7 mouse cellular contexts compared by ENCODE assay signal in genomic region chr13:58149033-58149558, GRCm38 (mm10). TPM values are rescaled to one million over a fixed set of nuclear protein-coding genes. Genes with fewer than 3 reads are reported as not detected.
A peak's percentile ranks its signal among the peaks of the same experiment; 100 is the strongest.
DNase-seq lines count a peak whose midpoint lies in the region; ATAC-seq and TF ChIP-seq lines count a peak whose summit lies in the region.

No protein-coding gene starts in this region.

- peak overlapping the region; percentile 29; the same call in 1 of the 2 replicates for H3K4me3 ChIP-seq in forebrain, postnatal 0 days (ENCODE audit: low read depth, low read length)
- H3K4me3 ChIP-seq in kidney, postnatal 0 days (replicated peaks; ENCODE audit: low read depth, low read length), result peak overlapping the region; percentile 29

- H3K9ac ChIP-seq in forebrain, postnatal 0 days, result no peak overlapping the region
- no peak overlapping the region for H3K9ac ChIP-seq in kidney, postnatal 0 days (ENCODE audit: low read depth, low read length)

- peak; percentile 64 for TF ChIP-seq CTCF in forebrain, postnatal 0 days (IDR thresholded peaks at IDR 0.05; ENCODE audit: low read depth)
- peak; percentile 76 for TF ChIP-seq CTCF in kidney, postnatal 0 days (IDR thresholded peaks at IDR 0.05; ENCODE audit: low read depth)

- H3K36me3 ChIP-seq in forebrain, postnatal 0 days (ENCODE audit: insufficient read depth), result no peaks in the 10 kb centered on the region
- H3K36me3 ChIP-seq in kidney, postnatal 0 days (ENCODE audit: insufficient read depth, low read length), result no peaks in the 10 kb centered on the region

- H3K4me2 ChIP-seq in forebrain, postnatal 0 days (ENCODE audit: low read depth), result peak overlapping the region; percentile 60
- H3K4me2 ChIP-seq in kidney, postnatal 0 days (ENCODE audit: low read length), result peak overlapping the region; percentile 76

- no peaks in the 10 kb centered on the region for H3K9me3 ChIP-seq in forebrain, postnatal 0 days (ENCODE audit: low read length)
- H3K9me3 ChIP-seq in kidney, postnatal 0 days (replicated peaks; ENCODE audit: low read length), result no peaks in the 10 kb centered on the region

- ATAC-seq in forebrain, postnatal 0 days, result peak; percentile 76
- peak; percentile 55 for ATAC-seq in kidney, postnatal 0 days (replicated peaks; ENCODE audit: low FRiP score, low read depth)
- ATAC-seq in megakaryocyte-erythroid progenitor cell, adult 5-6 weeks (replicated peaks; ENCODE audit: low FRiP score, low TSS enrichment, poor library complexity, severe bottlenecking), result peak; percentile 68

- H3K4me1 ChIP-seq in forebrain, postnatal 0 days (ENCODE audit: insufficient read depth), result no peaks in the 10 kb centered on the region
- no peaks in the 10 kb centered on the region for H3K4me1 ChIP-seq in kidney, postnatal 0 days (replicated peaks; ENCODE audit: insufficient read depth, low read length)

- 40% methylated on average over 5 of the region's 5 CpGs for WGBS in forebrain, postnatal 0 days
- WGBS in kidney, postnatal 0 days, result 40% methylated on average over 5 of the region's 5 CpGs

- DNase-seq in MEL-GATA-1-ER (ENCODE audit: extremely low read depth, low read depth), result peak; percentile 78
- peak; percentile 31 for DNase-seq in c-Kit-negative CD71-positive TER-119-positive erythroid progenitor cells, embryonic 14.5 days (ENCODE audit: low read depth, low spot score)
- peak; percentile 54 for DNase-seq in forebrain, postnatal 0 days
- peak; percentile 77 for DNase-seq in kidney, postnatal 0 days (ENCODE audit: low spot score)
- DNase-seq in urinary bladder, postnatal 10 days (ENCODE audit: low spot score), result no peak
- DNase-seq in right cerebral cortex, postnatal 4 days, result no peak

- H3K27ac ChIP-seq in forebrain, postnatal 0 days (ENCODE audit: low read depth, low read length), result no peak overlapping the region
- no peak overlapping the region; the same call in 1 of the 2 replicates for H3K27ac ChIP-seq in kidney, postnatal 0 days

- no peaks in the 10 kb centered on the region for H3K27me3 ChIP-seq in forebrain, postnatal 0 days (ENCODE audit: insufficient read depth, low read length)
- no peaks in the 10 kb centered on the region for H3K27me3 ChIP-seq in kidney, postnatal 0 days (ENCODE audit: insufficient read depth, low read length)

RNA-seq across cellular contexts. Expression of gene Idnk, which starts 8.4 kb away (rescaled TPM):
- 20.0 and 26.0 TPM in 2 replicates for total RNA-seq in forebrain, postnatal 0 days (2014; rRNA removed)
- 46.9 and 49.9 TPM in 2 replicates for polyA plus RNA-seq in forebrain, postnatal 0 days (2015; fragmentation: Nextera tagmentation; extraction: Ambion mirVana)
- polyA plus RNA-seq in kidney, postnatal 0 days (2015; fragmentation: Nextera tagmentation; extraction: Ambion mirVana), result 48.5 and 48.7 TPM in 2 replicates
- total RNA-seq in megakaryocyte-erythroid progenitor cell, adult 5-6 weeks (2014; fragmentation: Nextera tagmentation), result 28.7 and 32.6 TPM in 2 replicates
- total RNA-seq in megakaryocyte-erythroid progenitor cell, adult 5-6 weeks (2017), result 29.1 and 43.7 TPM in 2 replicates

RNA-seq across cellular contexts. Expression of gene Hnrnpa0, which starts 20.7 kb away (rescaled TPM):
- total RNA-seq in forebrain, postnatal 0 days (2014; rRNA removed), result 197 and 234 TPM in 2 replicates
- polyA plus RNA-seq in forebrain, postnatal 0 days (2015; fragmentation: Nextera tagmentation; extraction: Ambion mirVana), result 76.5 and 86.6 TPM in 2 replicates
- 54.7 and 54.8 TPM in 2 replicates for polyA plus RNA-seq in kidney, postnatal 0 days (2015; fragmentation: Nextera tagmentation; extraction: Ambion mirVana)
- 113 and 115 TPM in 2 replicates for total RNA-seq in megakaryocyte-erythroid progenitor cell, adult 5-6 weeks (2014; fragmentation: Nextera tagmentation)
- 88.6 and 91.6 TPM in 2 replicates for total RNA-seq in megakaryocyte-erythroid progenitor cell, adult 5-6 weeks (2017)

RNA-seq across cellular contexts. Expression of gene Klhl3, which starts 35.7 kb away (rescaled TPM):
- 11.9 and 12.2 TPM in 2 replicates for total RNA-seq in forebrain, postnatal 0 days (2014; rRNA removed)
- polyA plus RNA-seq in forebrain, postnatal 0 days (2015; fragmentation: Nextera tagmentation; extraction: Ambion mirVana), result 7.6 and 12.6 TPM in 2 replicates
- 10.7 and 12.3 TPM in 2 replicates for polyA plus RNA-seq in kidney, postnatal 0 days (2015; fragmentation: Nextera tagmentation; extraction: Ambion mirVana)
- total RNA-seq in megakaryocyte-erythroid progenitor cell, adult 5-6 weeks (2014; fragmentation: Nextera tagmentation), result 0.07 TPM in 1 of 2 replicates, not detected in the other
- total RNA-seq in megakaryocyte-erythroid progenitor cell, adult 5-6 weeks (2017), result 0.38 TPM in 1 of 2 replicates, not detected in the other

Comparison
In these comparisons a context has a peak if more than half of its experiments do, and no peak if none do; other contexts are left out.
1. DNase-seq: peak in MEL-GATA-1-ER (single experiment), c-Kit-negative CD71-positive TER-119-positive erythroid progenitor cells, embryonic 14.5 days (single experiment), forebrain, postnatal 0 days (single experiment) and kidney, postnatal 0 days (single experiment); none in urinary bladder, postnatal 10 days (single experiment) and right cerebral cortex, postnatal 4 days (single experiment).
2. Peak in every context shown above with its lines, with median percentiles within 50 percentile points of each other: ATAC-seq.